Mouse (Mus musculus): Measurements from ENCODE around the gene Hlf.

The Hlf gene

DNA sequence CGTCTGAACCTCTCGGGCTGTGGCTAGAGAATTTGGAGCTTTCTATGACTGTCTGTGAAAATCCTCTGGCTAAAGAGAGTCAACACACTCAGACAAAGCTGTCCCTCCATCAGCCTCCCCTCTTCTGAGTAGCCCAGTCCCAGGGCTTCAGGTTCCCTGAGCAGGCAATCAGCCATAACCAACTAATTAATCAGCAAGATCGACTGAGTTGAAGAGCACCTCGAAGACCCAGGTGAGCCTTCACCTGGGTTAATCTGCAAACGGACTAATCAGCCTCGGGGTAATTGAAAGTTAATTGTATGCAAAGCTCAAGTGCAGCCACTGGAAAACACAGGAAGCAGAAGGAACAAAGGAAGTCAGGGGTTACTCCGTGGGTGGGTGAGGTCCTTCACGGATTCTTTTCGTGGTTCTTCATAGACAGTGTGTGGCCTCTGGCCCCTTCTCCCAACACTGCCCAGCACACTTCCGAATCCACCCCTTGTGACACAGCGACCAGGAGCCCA is 19.9 kb downstream of the Hlf start:
- DNase-seq (ENCODE audit: low spot score), result no peak

DNA sequence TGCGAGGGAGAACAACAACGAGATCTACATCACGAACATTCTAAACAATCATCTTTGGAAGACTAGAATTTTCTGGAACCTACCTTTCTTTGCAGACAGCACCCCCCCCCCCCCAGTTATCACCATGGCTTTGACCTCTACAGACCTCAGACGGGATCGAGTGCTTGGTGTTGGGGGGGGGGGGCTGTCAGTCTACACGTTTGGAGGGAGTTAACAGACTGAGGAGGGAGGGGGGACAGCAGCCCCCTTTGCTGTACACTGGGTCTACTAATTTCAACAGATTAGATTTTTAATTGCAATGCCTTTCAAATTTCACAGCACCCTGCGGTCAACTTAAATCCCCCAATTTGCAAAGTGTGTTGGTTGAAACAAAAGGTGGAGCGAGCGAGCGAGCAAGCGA is 20.3 kb downstream of the Hlf start:
- DNase-seq (ENCODE audit: low spot score), result no peak

GRCm38 (mm10) chr11:90369605-90370004 is 21.1 kb downstream of the Hlf start:
- DNase-seq (ENCODE audit: low spot score), result peak; percentile 70

DNA sequence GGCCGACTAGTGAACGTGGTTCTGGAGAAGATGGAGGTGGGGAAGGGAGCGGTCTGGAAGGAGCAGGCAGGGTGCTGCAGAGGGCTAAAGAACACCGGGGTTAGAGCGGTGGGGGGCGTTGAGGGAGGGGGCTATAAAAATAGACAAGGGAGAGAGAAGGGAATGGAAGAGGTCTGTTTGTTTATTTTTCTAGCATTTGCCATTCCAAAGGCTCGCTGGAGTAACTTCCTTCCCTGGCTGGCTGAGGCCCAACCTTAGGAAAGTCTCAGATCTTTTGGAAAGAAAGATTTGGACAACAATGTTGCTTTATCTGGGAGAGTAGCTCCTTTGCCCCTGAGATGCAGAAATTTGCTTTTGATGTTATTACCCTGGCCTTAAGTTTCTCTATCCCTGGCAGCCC is 21.6 kb downstream of the Hlf start:
- no peak for DNase-seq (ENCODE audit: low spot score)

DNA sequence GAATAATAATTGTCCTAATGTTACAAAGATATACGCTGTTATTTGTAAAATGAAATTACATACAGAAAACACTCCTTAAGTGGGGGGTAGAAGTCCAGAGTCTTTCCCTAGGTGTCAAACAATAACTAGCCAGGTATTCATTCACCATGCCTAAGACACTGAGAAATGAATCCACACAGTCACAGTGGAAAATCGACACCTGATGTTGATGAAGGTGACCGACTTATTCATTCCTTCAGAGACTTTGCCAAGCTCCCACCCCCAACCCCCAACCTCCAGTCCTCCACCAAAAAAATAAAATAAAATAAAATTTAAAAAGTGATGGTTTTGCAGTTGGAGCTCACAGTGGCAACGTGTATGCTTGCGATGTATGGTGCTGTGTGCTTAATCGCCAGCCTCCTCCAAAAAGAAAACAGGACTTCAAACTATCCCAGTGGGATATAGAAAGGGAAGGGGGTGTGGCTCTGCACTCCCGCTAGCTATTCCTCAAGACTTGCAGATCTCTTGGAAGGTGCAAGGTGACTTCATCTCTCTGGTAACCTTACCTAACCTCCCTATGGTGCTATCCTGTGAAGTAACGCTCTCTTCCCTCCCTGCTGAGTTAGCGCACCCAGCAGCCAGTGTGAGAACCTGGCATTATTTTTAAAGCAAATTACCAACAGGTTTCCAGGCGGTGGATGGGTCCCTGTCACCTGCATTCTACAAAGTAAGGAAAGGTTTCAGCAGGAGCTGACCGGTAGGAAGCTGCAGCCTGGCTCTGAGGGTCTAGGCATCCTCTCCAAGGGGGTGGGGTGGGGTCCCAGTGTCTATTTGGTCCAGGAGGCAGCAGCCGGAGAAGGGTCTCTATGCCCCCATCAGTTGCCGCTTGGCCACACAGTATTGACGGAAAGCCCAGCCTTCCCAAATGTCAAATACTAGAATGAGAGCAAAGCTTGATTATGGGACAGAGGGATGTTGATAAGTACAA is 22.5 kb downstream of the Hlf start:
- no peak for DNase-seq (ENCODE audit: low spot score)

DNA sequence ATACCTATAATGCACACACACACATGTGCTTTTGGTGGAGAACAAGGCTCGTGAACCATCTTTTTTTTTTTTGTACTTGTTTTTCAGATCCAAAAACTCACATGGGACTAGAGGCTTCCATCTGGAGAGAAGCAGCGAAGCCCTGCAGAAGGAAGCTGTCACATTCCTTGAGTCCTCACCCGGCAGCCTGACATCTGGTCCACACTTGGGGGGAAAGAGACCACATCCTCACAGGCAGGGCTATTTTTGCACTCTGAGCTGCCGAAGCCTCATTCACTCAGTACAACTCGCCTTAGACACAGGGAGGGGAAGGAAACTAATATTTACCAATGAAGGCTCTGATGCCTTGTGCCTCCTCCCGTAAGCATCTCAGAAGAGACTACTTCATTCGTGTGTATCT is 25.8 kb downstream of the Hlf start:
- no peak for DNase-seq (ENCODE audit: low spot score)

DNA sequence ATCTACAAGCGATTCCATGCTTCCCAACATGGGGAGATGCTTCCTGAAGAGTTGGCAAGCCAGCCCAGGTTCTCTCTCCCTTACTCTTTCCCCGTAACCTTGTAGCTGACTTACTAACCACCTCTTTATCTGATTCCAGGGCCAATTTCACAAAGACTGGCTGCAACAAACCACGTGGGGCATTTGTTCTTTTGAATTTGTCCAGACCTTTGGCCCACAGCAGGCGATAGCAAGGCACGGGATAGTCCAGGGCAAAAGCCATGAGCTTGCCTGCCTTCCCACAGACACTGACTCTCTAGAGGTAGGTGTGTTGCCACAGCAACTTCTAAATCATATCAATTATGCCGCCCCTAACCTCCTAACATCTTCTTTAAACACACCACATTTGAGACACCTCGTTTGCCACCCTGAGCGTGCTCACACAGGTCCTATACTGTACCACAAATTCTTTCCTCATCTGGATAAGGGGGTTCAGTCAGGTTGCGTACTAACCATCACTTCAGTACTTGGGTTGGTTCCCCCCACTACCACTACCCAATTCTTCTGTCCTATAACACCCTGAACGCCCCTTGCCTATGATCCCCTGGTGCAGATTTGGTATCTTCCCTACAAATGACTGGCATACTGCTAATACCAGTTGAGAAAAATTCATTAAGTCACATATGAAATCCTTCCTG is 26.7 kb downstream of the Hlf start:
- DNase-seq (ENCODE audit: low spot score), result no peak

- DNase-seq (ENCODE audit: low spot score), result no peak
These were observed 27.3 kb downstream of the Hlf start for GRCm38 (mm10) chr11:90363406-90363805.

DNA sequence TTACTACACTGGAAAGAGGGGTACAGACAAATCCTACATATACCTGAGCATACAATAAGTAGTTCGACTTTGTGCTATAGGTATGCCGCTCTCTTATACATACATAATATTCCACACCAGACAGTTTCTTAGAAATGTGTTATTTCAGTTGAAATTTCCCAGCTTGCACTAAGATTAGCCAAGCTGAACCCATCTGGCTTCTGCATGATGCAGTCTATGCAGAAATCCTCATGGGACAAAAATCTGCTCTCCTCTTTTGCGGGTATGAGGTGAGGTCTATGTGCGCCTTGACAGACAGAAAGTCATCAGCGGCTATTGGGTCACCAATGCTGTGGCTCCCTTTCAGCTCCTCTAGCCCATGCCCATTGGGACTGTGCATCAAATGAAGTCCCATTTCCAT is 30.2 kb downstream of the Hlf start:
- no peak for DNase-seq (ENCODE audit: low spot score)

DNA sequence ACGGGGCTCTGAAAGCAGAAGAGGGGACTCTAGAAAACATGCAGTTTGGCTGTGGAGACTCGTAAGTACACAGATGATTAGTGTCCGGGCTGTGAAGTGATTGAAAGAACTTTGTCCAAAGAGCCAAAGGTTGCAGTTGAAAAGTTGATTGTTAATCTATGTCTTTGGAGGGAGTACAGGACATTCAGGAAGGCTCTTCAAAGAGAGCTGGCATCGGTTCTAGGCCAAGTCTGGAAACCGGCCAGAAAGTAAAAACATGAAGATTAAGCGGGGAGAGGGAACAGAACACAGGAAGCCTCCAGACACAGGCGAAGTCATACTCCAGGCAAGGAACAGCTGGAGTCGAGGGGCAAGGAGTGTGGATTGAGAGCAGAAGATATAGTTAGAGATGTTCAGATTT is 32.6 kb downstream of the Hlf start:
- DNase-seq (ENCODE audit: low spot score), result no peak

GRCm38 (mm10) chr11:90357371-90357770 is 33.3 kb downstream of the Hlf start:
- no peak for DNase-seq (ENCODE audit: low spot score)

GRCm38 (mm10) chr11:90356495-90357304 is 34.0 kb downstream of the Hlf start:
- no peak for DNase-seq (ENCODE audit: low spot score)

- DNase-seq (ENCODE audit: low spot score), result no peak
These were observed 34.7 kb downstream of the Hlf start for GRCm38 (mm10) chr11:90356036-90356435.

DNA sequence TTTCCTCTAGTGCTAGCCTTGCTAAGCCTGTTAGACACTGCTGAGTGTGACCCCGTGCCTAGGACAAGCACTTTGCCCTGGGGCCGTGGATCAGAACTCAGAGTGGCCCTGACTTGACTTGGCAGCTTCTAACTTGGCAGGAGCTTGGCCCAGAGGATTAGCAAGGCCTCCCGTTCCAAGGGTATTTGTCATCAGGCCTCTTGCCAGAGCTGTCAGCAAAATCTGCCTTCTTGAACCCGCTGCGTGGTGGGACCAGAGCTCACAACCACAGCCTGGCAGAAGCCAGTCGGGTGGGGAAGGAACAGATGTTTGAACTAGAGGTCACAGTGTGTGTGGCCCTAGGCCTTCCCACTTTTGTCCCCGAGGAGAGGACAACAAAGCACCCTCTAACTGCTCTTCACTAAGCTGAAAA is 35.4 kb downstream of the Hlf start:
- no peak for DNase-seq (ENCODE audit: low spot score)

- DNase-seq (ENCODE audit: low spot score), result no peak
These were observed 38.0 kb downstream of the Hlf start for GRCm38 (mm10) chr11:90352696-90353095.

DNA sequence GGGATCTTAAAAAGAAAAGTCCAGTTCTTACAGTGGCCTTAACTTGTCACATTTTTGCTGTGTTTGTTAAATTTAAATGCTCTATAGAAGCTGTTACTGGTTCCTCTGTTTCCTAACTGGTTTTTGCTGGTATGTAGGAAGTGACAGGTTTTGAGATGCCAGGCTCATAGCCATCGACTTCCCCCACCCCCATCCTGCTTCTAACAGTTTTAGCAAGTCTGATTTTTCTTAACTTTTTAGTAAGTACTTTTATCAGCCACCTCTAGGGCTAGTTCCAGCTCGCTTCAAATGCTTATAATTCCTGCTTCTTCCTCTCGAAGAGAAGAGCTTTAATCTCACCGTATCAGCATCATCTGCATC is 40.6 kb downstream of the Hlf start:
- DNase-seq (ENCODE audit: low spot score), result no peak

DNA sequence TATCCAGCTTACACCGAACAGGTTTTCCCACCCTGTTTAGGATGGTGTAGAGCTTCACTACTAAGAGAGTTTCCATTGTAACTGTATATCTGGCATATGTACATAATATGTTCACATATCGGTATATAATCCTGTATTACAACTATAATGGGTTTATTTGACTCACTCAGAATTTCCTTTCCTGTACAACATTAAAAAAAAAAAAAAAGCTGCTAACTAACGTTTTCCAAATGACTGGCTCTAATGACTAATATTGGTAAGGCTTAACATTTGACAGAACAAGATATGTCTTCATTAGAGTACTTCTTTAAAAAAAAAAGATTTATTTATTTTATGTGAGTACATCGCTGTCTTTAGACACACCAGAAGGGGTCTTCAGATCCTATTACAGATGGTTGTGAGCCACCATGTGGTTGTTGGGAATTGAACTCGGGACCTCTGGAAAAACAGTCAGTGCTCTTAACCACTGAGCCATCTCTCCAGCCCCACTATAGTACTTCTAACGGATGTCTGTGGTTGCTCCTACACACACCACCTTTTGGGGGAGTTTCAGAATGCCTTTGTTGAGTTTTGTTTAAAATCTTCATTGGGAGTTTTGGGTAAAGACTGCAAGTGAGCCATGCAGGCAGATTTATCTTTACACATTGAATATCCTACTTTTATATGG is 41.1 kb downstream of the Hlf start:
- no peak for DNase-seq (ENCODE audit: low spot score)

GRCm38 (mm10) chr11:90347667-90348459 is 42.8 kb downstream of the Hlf start:
- no peak for DNase-seq (ENCODE audit: low spot score)

DNA sequence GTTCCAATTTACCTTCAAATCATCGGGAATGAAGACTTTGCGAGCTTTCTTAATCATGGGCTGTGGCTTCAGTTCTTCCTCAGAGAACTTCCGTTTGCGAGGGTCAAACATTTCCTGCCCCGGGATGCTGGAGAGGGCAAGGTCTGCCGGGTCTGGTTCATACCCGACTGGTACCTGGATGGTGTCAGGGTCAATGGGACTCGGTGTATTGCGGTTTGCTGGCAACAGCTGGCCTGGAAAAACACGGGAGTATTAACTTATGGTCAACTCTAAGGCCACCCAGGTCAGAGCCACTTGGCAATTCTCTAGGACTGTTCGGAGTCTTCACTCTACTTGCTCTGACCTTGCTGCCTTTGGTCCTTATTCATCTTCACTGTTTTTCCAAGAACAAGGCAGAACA is 44.9 kb downstream of the Hlf start:
- no peak for DNase-seq (ENCODE audit: low spot score)

DNA sequence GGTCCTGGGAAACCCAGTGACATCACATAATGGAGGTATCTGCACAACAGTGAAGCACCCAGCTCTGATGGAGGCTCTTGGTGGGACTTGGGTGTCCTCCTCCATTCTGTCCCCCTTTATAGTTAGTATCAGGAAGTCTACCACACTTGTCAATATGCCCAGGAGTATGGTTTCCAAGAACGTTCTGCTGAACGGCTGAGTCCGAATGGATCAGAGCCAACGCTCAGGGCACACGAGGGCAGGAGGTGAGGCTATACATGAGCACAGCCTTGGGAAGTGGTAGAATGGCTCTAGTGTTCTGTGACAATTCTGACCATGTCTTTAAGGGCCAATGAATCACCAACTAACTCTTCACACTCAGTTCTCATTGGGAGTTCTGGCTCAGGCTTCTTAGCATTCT is 47.8 kb downstream of the Hlf start:
- no peak for DNase-seq (ENCODE audit: low spot score)

GRCm38 (mm10) chr11:90342267-90342666 is 48.4 kb downstream of the Hlf start:
- DNase-seq (ENCODE audit: low spot score), result no peak

Data from urinary bladder, postnatal 10 days (tissue).